Mouse (Mus musculus): ENCODE results near the gene Adora1.

- TF ChIP-seq GATA1 (IDR thresholded peaks at IDR 0.05; ENCODE audit: borderline replicate concordance, low read length) (no peak), FLI1 (IDR thresholded peaks at IDR 0.05; ENCODE audit: low read length) (no peak)
These were observed 66.7 kb downstream of the Adora1 start for GRCm38 (mm10) chr1:134168567-134168966.
